Mouse (Mus musculus) MEL (cell line): Measurements from ENCODE around the gene Zfp276. TPM values are rescaled to one million over a fixed set of nuclear protein-coding genes. Genes with fewer than 3 reads are reported as not detected.

Experiments
- DNase-seq: peaks from one replicate; pipeline ENCODE4 v3.0.0; 2011; ENCODE audit warnings: low read depth, low spot score
- H3K27ac ChIP-seq: 2 replicates; pipeline ENCODE4 v1.5.1; 2012; ENCODE audit warnings: low read depth, mild to moderate bottlenecking, control low read depth, low read length, moderate library complexity; ENCODE audit not compliant: control insufficient read depth
- H3K27me3 ChIP-seq, 2 experiments: fragments of 150-350 bp in 1 of 2; sonication (generic) in 1 of 2; 2 replicates each; pipeline ENCODE4 v1.6.1; 2012; ENCODE audit warnings: low read length in 2 of 2, mild to moderate bottlenecking in 2 of 2, improper control_type of control experiment in 1 of 2, moderate library complexity in 1 of 2; ENCODE audit not compliant: insufficient read depth in 2 of 2, control insufficient read depth in 1 of 2
- H3K36me3 ChIP-seq, 2 experiments: 2 replicates each; pipeline ENCODE4 v1.6.1; 2012 to 2014; ENCODE audit warnings: low read length in 2 of 2, improper control_type of control experiment in 1 of 2, inconsistent platforms in 1 of 2, mild to moderate bottlenecking in 1 of 2; ENCODE audit not compliant: insufficient read depth in 2 of 2, control insufficient read depth in 1 of 2
- H3K4me1 ChIP-seq, 2 experiments: fragments of 150-350 bp in 1 of 2; sonication (generic) in 1 of 2; 2 replicates each; pipeline ENCODE4 v1.6.1; 2012; ENCODE audit warnings: low read length in 2 of 2, improper control_type of control experiment in 1 of 2, mild to moderate bottlenecking in 1 of 2; ENCODE audit not compliant: insufficient read depth in 2 of 2, control insufficient read depth in 1 of 2
- H3K4me3 ChIP-seq, 2 experiments: fragments of 150-350 bp in 1 of 2; sonication (generic) in 1 of 2; 2 replicates each; pipeline ENCODE4 v1.5.1; 2012; ENCODE audit warnings: low read depth in 2 of 2, low read length in 2 of 2, mild to moderate bottlenecking in 2 of 2, moderate library complexity in 2 of 2, control low read depth in 1 of 2, improper control_type of control experiment in 1 of 2; ENCODE audit not compliant: control insufficient read depth in 1 of 2, insufficient read depth in 1 of 2
- H3K79me2 ChIP-seq: 2 replicates; pipeline ENCODE4 v1.6.1; 2012; ENCODE audit warnings: mild to moderate bottlenecking, low read length, moderate library complexity; ENCODE audit not compliant: control insufficient read depth, poor library complexity, insufficient read depth
- H3K9ac ChIP-seq: 2 replicates; pipeline ENCODE4 v1.6.1; 2012; ENCODE audit warnings: low read depth, mild to moderate bottlenecking, control low read depth, low read length, moderate library complexity; ENCODE audit not compliant: control insufficient read depth, poor library complexity, severe bottlenecking
- H3K9me3 ChIP-seq: fragments of 150-350 bp; sonication (generic); replicated peaks from 2 replicates; pipeline ENCODE4 v1.6.1; 2012; ENCODE audit warnings: mild to moderate bottlenecking, low read length, improper control_type of control experiment, moderate library complexity; ENCODE audit not compliant: insufficient read depth
- CHD2 ChIP-seq: IDR thresholded peaks from 2 replicates; pipeline ENCODE4 v1.6.1; 2011; ENCODE audit warnings: low read length, improper control_type of control experiment
- E2F4 ChIP-seq: IDR thresholded peaks from 2 replicates; pipeline ENCODE4 v1.6.1; 2011; ENCODE audit warnings: low read depth, low read length, improper control_type of control experiment, borderline replicate concordance
- EP300 ChIP-seq, 2 experiments: IDR thresholded peaks; 2 replicates each; pipeline ENCODE4 v1.6.1; 2011; ENCODE audit warnings: improper control_type of control experiment in 2 of 2, low read length in 2 of 2, low read depth in 1 of 2, mild to moderate bottlenecking in 1 of 2
- ETS1 ChIP-seq: IDR thresholded peaks from 2 replicates; pipeline ENCODE4 v1.6.1; 2012; ENCODE audit warnings: low read depth, mild to moderate bottlenecking, inconsistent platforms, low read length, improper control_type of control experiment, moderate library complexity
- GATA1 ChIP-seq: IDR thresholded peaks from 2 replicates; pipeline ENCODE4 v1.6.1; 2011; ENCODE audit warnings: low read depth, low read length, improper control_type of control experiment
- MAX ChIP-seq: IDR thresholded peaks from 2 replicates; pipeline ENCODE4 v1.6.1; 2011; ENCODE audit warnings: low read length, improper control_type of control experiment
- MXI1 ChIP-seq: IDR thresholded peaks from 2 replicates; pipeline ENCODE4 v1.6.1; 2011; ENCODE audit warnings: mild to moderate bottlenecking, low read depth, low read length, improper control_type of control experiment
- NELFE ChIP-seq: IDR thresholded peaks from 2 replicates; pipeline ENCODE4 v1.6.1; 2011; ENCODE audit warnings: low read depth, low read length, improper control_type of control experiment
- POLR2AphosphoS5 ChIP-seq: IDR thresholded peaks from 2 replicates; pipeline ENCODE4 v1.6.1; 2012; ENCODE audit warnings: low read depth, borderline replicate concordance, mild to moderate bottlenecking, inconsistent platforms, low read length, moderate library complexity, mixed read lengths
- RAD21 ChIP-seq: IDR thresholded peaks from 2 replicates; pipeline ENCODE4 v1.6.1; 2011; ENCODE audit warnings: mild to moderate bottlenecking, low read depth, low read length, improper control_type of control experiment
- SIN3A ChIP-seq: IDR thresholded peaks from 2 replicates; pipeline ENCODE4 v1.6.1; 2012; ENCODE audit warnings: low read length, improper control_type of control experiment, inconsistent platforms
- SMC3 ChIP-seq: IDR thresholded peaks from 2 replicates; pipeline ENCODE4 v1.6.1; 2011; ENCODE audit warnings: low read depth, low read length, improper control_type of control experiment
- TAL1 ChIP-seq: IDR thresholded peaks from 2 replicates; pipeline ENCODE4 v1.6.1; 2012; ENCODE audit warnings: mild to moderate bottlenecking, inconsistent platforms, low read length, moderate library complexity, mixed read lengths
- TBP ChIP-seq: IDR thresholded peaks from 2 replicates; pipeline ENCODE4 v1.8.0; 2011; ENCODE audit warnings: low read depth, low read length, improper control_type of control experiment
- TCF12 ChIP-seq: IDR thresholded peaks from 2 replicates; pipeline ENCODE4 v1.6.1; 2014; ENCODE audit warnings: low read depth, mild to moderate bottlenecking, inconsistent platforms, low read length, improper control_type of control experiment, moderate library complexity
- USF2 ChIP-seq, 2 experiments: IDR thresholded peaks; 2 replicates each; pipeline ENCODE4 v1.6.1; 2011 to 2012; ENCODE audit warnings: improper control_type of control experiment in 2 of 2, low read length in 2 of 2, borderline replicate concordance in 1 of 2, inconsistent platforms in 1 of 2, low read depth in 1 of 2, mild to moderate bottlenecking in 1 of 2; ENCODE audit not compliant: insufficient read depth in 1 of 2
- ZKSCAN1 ChIP-seq: IDR thresholded peaks from 2 replicates; pipeline ENCODE4 v1.6.1; 2012; ENCODE audit warnings: low read depth, mild to moderate bottlenecking, inconsistent platforms, low read length, improper control_type of control experiment, moderate library complexity
- ZMIZ1 ChIP-seq: IDR thresholded peaks from 2 replicates; pipeline ENCODE4 v1.6.1; 2012; ENCODE audit warnings: low read depth, mild to moderate bottlenecking, inconsistent platforms, low read length, improper control_type of control experiment, moderate library complexity
- polyA plus RNA-seq, 2 experiments: library from polyadenylated mRNA; stranded (reverse) in 1 of 2; unstranded in 1 of 2; fragments of >175 nt in 1 of 2; fragments of >200 nt in 1 of 2; gene quantifications; 2 replicates each; pipeline versions ENCODE4 v1.2.1 to v1.2.4; 2012; ENCODE audit warnings: low replicate concordance in 2 of 2, low read depth in 1 of 2; ENCODE audit not compliant: insufficient read length in 2 of 2, insufficient read depth in 1 of 2, missing spikeins in 1 of 2
- total RNA-seq: library from RNA; depleted of rRNA; stranded (reverse); fragments of 300-350 nt; gene quantifications from 2 replicates; pipeline ENCODE4 v1.2.3, GENCODE M21; 2012

Zfp276 gene
- total and polyA plus RNA-seq, 3 experiments: 16.0 to 19.2 TPM; not detected in 1

GRCm38 (mm10) chr8:123243053-123243452, 10.9 kb upstream of the Zfp276 start:
- Histone ChIP-seq H3K27ac (no peak overlapping the region), H3K4me3 (no peak overlapping the region)
- TF ChIP-seq MAX: no peak
- TF ChIP-seq EP300 (IDR thresholded peaks at IDR 0.05; ENCODE audit: low read depth in 1 of 2, low read length in 2 of 2): no peak
- TF ChIP-seq, all 39 proteins: peak for 0
- Histone ChIP-seq H3K9me3 (no peaks in the 10 kb centered on the region), H3K4me1 (no peaks in the 10 kb centered on the region), H3K27me3 (no peaks in the 10 kb centered on the region), H3K9ac (no peak overlapping the region), H3K36me3 (no peaks in the 10 kb centered on the region), H3K79me2 (no peaks in the 10 kb centered on the region)
- no peak for DNase-seq

GRCm38 (mm10) chr8:123244382-123244781, 9.6 kb upstream of the Zfp276 start:
- DNase-seq: no peak
- Histone ChIP-seq H3K36me3 (peaks cover 0 to 2% of the 10 kb centered on the region in 2 experiments; a peak in 1 of 4 replicates), H3K4me3 (no peak overlapping the region), H3K79me2 (no peaks in the 10 kb centered on the region), H3K9ac (no peak overlapping the region), H3K27me3 (no peaks in the 10 kb centered on the region), H3K27ac (no peak overlapping the region), H3K4me1 (peaks cover 0 to 10% of the 10 kb centered on the region in 2 experiments; a peak in 1 of 4 replicates), H3K9me3 (no peaks in the 10 kb centered on the region)
- no peak for TF ChIP-seq ZKSCAN1
- no peak for TF ChIP-seq TBP
- TF ChIP-seq TCF12: no peak
- no peak for TF ChIP-seq ZMIZ1
- TF ChIP-seq RAD21: no peak
- TF ChIP-seq SMC3: no peak
- TF ChIP-seq TAL1: no peak
- no peak for TF ChIP-seq E2F4
- no peak for TF ChIP-seq GATA1
- TF ChIP-seq ETS1: no peak
- TF ChIP-seq SIN3A: no peak
- no peak for TF ChIP-seq NELFE
- TF ChIP-seq POLR2AphosphoS5: no peak

- Histone ChIP-seq H3K4me1 (peaks cover 0 to 10% of the 10 kb centered on the region in 2 experiments; a peak in 1 of 4 replicates), H3K9ac (no peak overlapping the region), H3K4me3 (no peak overlapping the region)
- no peak for TF ChIP-seq USF2 (IDR thresholded peaks at IDR 0.05; ENCODE audit: borderline replicate concordance in 1 of 2, insufficient read depth in 1 of 2, low read depth in 1 of 2, low read length in 2 of 2)
- no peak for TF ChIP-seq CHD2
- TF ChIP-seq MXI1: no peak
- TF ChIP-seq SIN3A: no peak
- no peak for TF ChIP-seq RAD21
- TF ChIP-seq, all 39 proteins: peak for 0
- Histone ChIP-seq H3K36me3 (peaks cover 0 to 2% of the 10 kb centered on the region in 2 experiments; a peak in 1 of 4 replicates), H3K27ac (no peak overlapping the region), H3K79me2 (no peaks in the 10 kb centered on the region), H3K27me3 (no peaks in the 10 kb centered on the region), H3K9me3 (no peaks in the 10 kb centered on the region)
- no peak for DNase-seq
These were observed 8.5 kb upstream of the Zfp276 start for GRCm38 (mm10) chr8:123245543-123245942.
